Mouse (Mus musculus): ENCODE results near the gene Pxdn. TPM values are rescaled to one million over a fixed set of nuclear protein-coding genes. Genes with fewer than 3 reads are reported as not detected.

Gene Pxdn
- polyA plus RNA-seq, 1 experiment: 198 TPM

- Histone ChIP-seq H3K27ac (ENCODE audit: insufficient read depth, low read length) (no peak overlapping the region), H3K4me3 (ENCODE audit: insufficient read depth, low read length) (no peak overlapping the region), H3K4me1 (ENCODE audit: control insufficient read depth, insufficient read depth, low read length) (peaks cover 11% of the 10 kb centered on the region)
- TF ChIP-seq CTCF (IDR thresholded peaks at IDR 0.05; ENCODE audit: borderline replicate concordance, insufficient read depth, low read length) (no peak), POLR2A (IDR thresholded peaks at IDR 0.05; ENCODE audit: low read depth, low read length) (no peak)
These were observed 69.2 kb downstream of the Pxdn start for GRCm38 (mm10) chr12:30006586-30006985.

- Histone ChIP-seq H3K4me3 (ENCODE audit: insufficient read depth, low read length) (no peak overlapping the region), H3K4me1 (ENCODE audit: control insufficient read depth, insufficient read depth, low read length) (peaks cover 8% of the 10 kb centered on the region; the same call in 1 of the 2 replicates), H3K27ac (ENCODE audit: insufficient read depth, low read length) (no peak overlapping the region)
- no peak for TF ChIP-seq CTCF (IDR thresholded peaks at IDR 0.05; ENCODE audit: borderline replicate concordance, insufficient read depth, low read length)
- no peak for TF ChIP-seq POLR2A (IDR thresholded peaks at IDR 0.05; ENCODE audit: low read depth, low read length)
These were observed 71.3 kb downstream of the Pxdn start for GRCm38 (mm10) chr12:30008741-30009140.

GRCm38 (mm10) chr12:30015501-30015900 is 78.1 kb downstream of the Pxdn start:
- TF ChIP-seq CTCF (IDR thresholded peaks at IDR 0.05; ENCODE audit: borderline replicate concordance, insufficient read depth, low read length): no peak
- no peak for TF ChIP-seq POLR2A (IDR thresholded peaks at IDR 0.05; ENCODE audit: low read depth, low read length)
- H3K4me1 ChIP-seq (ENCODE audit: control insufficient read depth, insufficient read depth, low read length): peaks cover 5% of the 10 kb centered on the region; the same call in 1 of the 2 replicates
- H3K4me3 ChIP-seq (ENCODE audit: insufficient read depth, low read length): no peak overlapping the region
- no peak overlapping the region for H3K27ac ChIP-seq (ENCODE audit: insufficient read depth, low read length)

GRCm38 (mm10) chr12:30017131-30017530 is 79.7 kb downstream of the Pxdn start:
- Histone ChIP-seq H3K4me3 (ENCODE audit: insufficient read depth, low read length) (no peak overlapping the region), H3K4me1 (ENCODE audit: control insufficient read depth, insufficient read depth, low read length) (peaks cover 5% of the 10 kb centered on the region; the same call in 1 of the 2 replicates), H3K27ac (ENCODE audit: insufficient read depth, low read length) (no peak overlapping the region)
- TF ChIP-seq POLR2A (IDR thresholded peaks at IDR 0.05; ENCODE audit: low read depth, low read length) (no peak), CTCF (IDR thresholded peaks at IDR 0.05; ENCODE audit: borderline replicate concordance, insufficient read depth, low read length) (no peak)

GRCm38 (mm10) chr12:30020447-30020846 is 83.0 kb downstream of the Pxdn start:
- H3K4me1 ChIP-seq (ENCODE audit: control insufficient read depth, insufficient read depth, low read length): peaks cover 14% of the 10 kb centered on the region
- TF ChIP-seq POLR2A (IDR thresholded peaks at IDR 0.05; ENCODE audit: low read depth, low read length): no peak
- TF ChIP-seq CTCF (IDR thresholded peaks at IDR 0.05; ENCODE audit: borderline replicate concordance, insufficient read depth, low read length): no peak
- H3K27ac ChIP-seq (ENCODE audit: insufficient read depth, low read length): no peak overlapping the region
- no peak overlapping the region for H3K4me3 ChIP-seq (ENCODE audit: insufficient read depth, low read length)

- Histone ChIP-seq H3K4me3 (ENCODE audit: insufficient read depth, low read length) (no peak overlapping the region), H3K27ac (ENCODE audit: insufficient read depth, low read length) (no peak overlapping the region), H3K4me1 (ENCODE audit: control insufficient read depth, insufficient read depth, low read length) (peaks cover 14% of the 10 kb centered on the region)
- TF ChIP-seq POLR2A (IDR thresholded peaks at IDR 0.05; ENCODE audit: low read depth, low read length) (no peak), CTCF (IDR thresholded peaks at IDR 0.05; ENCODE audit: borderline replicate concordance, insufficient read depth, low read length) (no peak)
These were observed 86.1 kb downstream of the Pxdn start for GRCm38 (mm10) chr12:30023491-30023890.

GRCm38 (mm10) chr12:30024264-30024825 is 86.9 kb downstream of the Pxdn start:
- Histone ChIP-seq H3K4me3 (ENCODE audit: insufficient read depth, low read length) (no peak overlapping the region), H3K4me1 (ENCODE audit: control insufficient read depth, insufficient read depth, low read length) (peaks cover 14% of the 10 kb centered on the region), H3K27ac (ENCODE audit: insufficient read depth, low read length) (no peak overlapping the region)
- TF ChIP-seq CTCF (IDR thresholded peaks at IDR 0.05; ENCODE audit: borderline replicate concordance, insufficient read depth, low read length): no peak
- no peak for TF ChIP-seq POLR2A (IDR thresholded peaks at IDR 0.05; ENCODE audit: low read depth, low read length)

- no peak for TF ChIP-seq POLR2A (IDR thresholded peaks at IDR 0.05; ENCODE audit: low read depth, low read length)
- TF ChIP-seq CTCF (IDR thresholded peaks at IDR 0.05; ENCODE audit: borderline replicate concordance, insufficient read depth, low read length): no peak
These were observed 90.4 kb downstream of the Pxdn start for GRCm38 (mm10) chr12:30027721-30028340.

GRCm38 (mm10) chr12:30029111-30029510 is 91.7 kb downstream of the Pxdn start:
- TF ChIP-seq CTCF (IDR thresholded peaks at IDR 0.05; ENCODE audit: borderline replicate concordance, insufficient read depth, low read length) (no peak), POLR2A (IDR thresholded peaks at IDR 0.05; ENCODE audit: low read depth, low read length) (no peak)
- no peak overlapping the region for H3K27ac ChIP-seq (ENCODE audit: insufficient read depth, low read length)
- H3K4me1 ChIP-seq (ENCODE audit: control insufficient read depth, insufficient read depth, low read length): peaks cover 4% of the 10 kb centered on the region; the same call in 1 of the 2 replicates
- no peak overlapping the region for H3K4me3 ChIP-seq (ENCODE audit: insufficient read depth, low read length)

More at GRCm38 (mm10) chr12:30027721-30028340, 90.4 kb downstream of the Pxdn start:
- peaks cover 8% of the 10 kb centered on the region for H3K4me1 ChIP-seq (ENCODE audit: control insufficient read depth, insufficient read depth, low read length)
- H3K27ac ChIP-seq (ENCODE audit: insufficient read depth, low read length): no peak overlapping the region
- H3K4me3 ChIP-seq (ENCODE audit: insufficient read depth, low read length): no peak overlapping the region

- TF ChIP-seq CTCF (IDR thresholded peaks at IDR 0.05; ENCODE audit: borderline replicate concordance, insufficient read depth, low read length) (no peak), POLR2A (IDR thresholded peaks at IDR 0.05; ENCODE audit: low read depth, low read length) (no peak)
- no peak overlapping the region for H3K27ac ChIP-seq (ENCODE audit: insufficient read depth, low read length)
- H3K4me1 ChIP-seq (ENCODE audit: control insufficient read depth, insufficient read depth, low read length): peaks cover 2% of the 10 kb centered on the region; the same call in 1 of the 2 replicates
- no peak overlapping the region for H3K4me3 ChIP-seq (ENCODE audit: insufficient read depth, low read length)
These were observed 93.2 kb downstream of the Pxdn start for GRCm38 (mm10) chr12:30030571-30030970.

Data from embryonic fibroblast, embryonic 13.5 days (primary cell).